Mouse (Mus musculus) heart, postnatal 0 days (tissue): ENCODE data around the gene Hgfac.

Experiments
- CTCF ChIP-seq: IDR thresholded peaks from 2 replicates; pipeline ENCODE4 v1.5.1; 2016; ENCODE audit warnings: antibody characterized with exemption, control low read depth, low read depth
- EP300 ChIP-seq: IDR thresholded peaks from 2 replicates; pipeline ENCODE4 v1.6.1; 2016; ENCODE audit warnings: antibody characterized with exemption, low read depth

DNA sequence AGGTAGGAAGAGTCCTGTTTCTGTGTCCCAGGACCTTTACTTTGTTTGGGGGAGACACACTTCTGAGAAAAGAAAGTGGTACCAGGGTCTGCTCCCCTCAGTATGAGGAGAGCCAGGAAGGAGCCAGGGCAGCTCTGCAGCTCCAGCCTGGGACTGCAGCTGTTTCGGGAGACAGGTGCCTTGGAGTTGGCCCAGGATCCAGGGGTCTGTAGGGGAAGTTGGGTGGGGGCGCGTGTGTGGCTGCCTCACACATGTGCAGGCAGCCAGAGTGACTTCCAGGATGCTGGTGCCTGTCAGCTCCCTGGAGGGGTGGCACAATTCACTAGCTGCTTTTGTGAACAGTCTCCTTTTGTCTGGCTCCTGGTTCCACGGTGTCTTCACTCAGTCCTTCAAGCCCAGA lies 16.3 kb downstream of the Hgfac start:
- TF ChIP-seq CTCF (no peak; the same call in 1 of the 2 replicates), EP300 (no peak)
